Mouse (Mus musculus): Measurements from ENCODE around the gene 4933421I07Rik. TPM values are rescaled to one million over a fixed set of nuclear protein-coding genes. Genes with fewer than 3 reads are reported as not detected.

4933421I07Rik gene
- polyA plus RNA-seq, 1 experiment from 2014 or later, result not detected

Other genes with a start within 250 kb of the 4933421I07Rik start
- not detected in 2 replicates for gene Vmn2r61, start 188.1 kb downstream of the 4933421I07Rik start, polyA plus RNA-seq (2014; fragmentation: Nextera tagmentation; extraction: Ambion mirVana)
- 14.1 and 16.2 TPM in 2 replicates for gene Zfp141, start 57.6 kb upstream of the 4933421I07Rik start, polyA plus RNA-seq (2014; fragmentation: Nextera tagmentation; extraction: Ambion mirVana)
- not detected in 2 replicates for gene Gm21028, start 130.5 kb upstream of the 4933421I07Rik start, polyA plus RNA-seq (2014; fragmentation: Nextera tagmentation; extraction: Ambion mirVana)
- 1.5 and 1.9 TPM in 2 replicates for gene Zfp977, start 144.4 kb upstream of the 4933421I07Rik start, polyA plus RNA-seq (2014; fragmentation: Nextera tagmentation; extraction: Ambion mirVana)
- 1.2 and 1.4 TPM in 2 replicates for gene Zfp976, start 194.5 kb upstream of the 4933421I07Rik start, polyA plus RNA-seq (2014; fragmentation: Nextera tagmentation; extraction: Ambion mirVana)
- 11.6 and 11.8 TPM in 2 replicates for gene Zfp975, start 244.6 kb upstream of the 4933421I07Rik start, polyA plus RNA-seq (2014; fragmentation: Nextera tagmentation; extraction: Ambion mirVana)